Mouse (Mus musculus) neural tube, embryonic 12.5 days (tissue): ENCODE measurements around the gene Sbk1. TPM values are rescaled to one million over a fixed set of nuclear protein-coding genes. Genes with fewer than 3 reads are reported as not detected.
A peak's percentile ranks its signal among the peaks of the same experiment; 100 is the strongest.

Source experiments
- ATAC-seq: fragments of 200-750 bp; cut with Nextera tagmentation; 2 replicates; pipeline ENCODE4 v1.8.0; 2017; ENCODE audit warnings: low read depth, mild to moderate bottlenecking, moderate TSS enrichment, moderate library complexity; ENCODE audit not compliant: low FRiP score
- H3K27ac ChIP-seq: fragments of 300-500 bp; sonication (generic); 2 replicates; pipeline ENCODE4 v1.5.1; 2016
- H3K27me3 ChIP-seq: fragments of 300-500 bp; sonication (generic); replicated peaks from 2 replicates; pipeline ENCODE4 v1.6.1; 2016; ENCODE audit warnings: mild to moderate bottlenecking
- H3K36me3 ChIP-seq: fragments of 300-500 bp; sonication (generic); 2 replicates; pipeline ENCODE4 v1.6.1; 2016; ENCODE audit warnings: mild to moderate bottlenecking
- H3K4me1 ChIP-seq: fragments of 300-500 bp; sonication (generic); 2 replicates; pipeline ENCODE4 v1.6.1; 2016
- H3K4me2 ChIP-seq: fragments of 300-500 bp; sonication (generic); replicated peaks from 2 replicates; pipeline ENCODE4 v1.6.1; 2016; ENCODE audit warnings: mild to moderate bottlenecking
- H3K4me3 ChIP-seq: fragments of 300-500 bp; sonication (generic); 2 replicates; pipeline ENCODE4 v1.5.1; 2016
- H3K9ac ChIP-seq: fragments of 300-500 bp; sonication (generic); 2 replicates; pipeline ENCODE4 v1.6.1; 2016; ENCODE audit warnings: mild to moderate bottlenecking
- H3K9me3 ChIP-seq: fragments of 300-500 bp; sonication (generic); 2 replicates; pipeline ENCODE4 v1.6.1; 2016; ENCODE audit warnings: mild to moderate bottlenecking
- WGBS: fragments of 180-500 bp; shearing (Covaris S2); methylation state at CpG from one replicate; pipeline ENCODE4 v1.1.7; 2016; 5-methylcytosine and 5-hydroxymethylcytosine counted together
- polyA plus RNA-seq: library from polyadenylated mRNA; unstranded; fragments of >200 nt; fragmentation: Nextera tagmentation; extraction: Ambion mirVana; gene quantifications from 2 replicates; pipeline ENCODE4 v1.2.1, GENCODE M21; 2016

The Sbk1 gene
- polyA plus RNA-seq, 1 experiment from 2014 or later, result 342 TPM

GRCm38 (mm10) chr7:126248641-126249141, 23.7 kb upstream of the Sbk1 start:
- ATAC-seq, result no peak
- Histone ChIP-seq H3K4me1 (0 out of 2 replicates have a peak, but pooled peaks cover 7% of the 10 kb centered on the region), H3K36me3 (no peaks in the 10 kb centered on the region), H3K9me3 (no peaks in the 10 kb centered on the region), H3K4me2 (peak overlapping the region; percentile 21; the same call in 1 of the 2 replicates), H3K9ac (no peak overlapping the region), H3K4me3 (no peak overlapping the region), H3K27me3 (no peaks in the 10 kb centered on the region), H3K27ac (no peak overlapping the region)
- 44% methylated on average over 17 of the region's 17 CpGs for WGBS

- Histone ChIP-seq H3K9me3 (no peaks in the 10 kb centered on the region), H3K27me3 (no peaks in the 10 kb centered on the region), H3K9ac (no peak overlapping the region), H3K4me3 (no peak overlapping the region), H3K36me3 (no peaks in the 10 kb centered on the region), H3K4me2 (no peak overlapping the region), H3K4me1 (0 out of 2 replicates have a peak, but pooled peaks cover 7% of the 10 kb centered on the region), H3K27ac (no peak overlapping the region)
- 74% methylated on average over 5 of the region's 5 CpGs for WGBS
- no peak for ATAC-seq
Observed at GRCm38 (mm10) chr7:126249146-126249545, 23.3 kb upstream of the Sbk1 start.

- Histone ChIP-seq H3K4me3 (no peak overlapping the region), H3K27ac (no peak overlapping the region), H3K4me2 (no peak overlapping the region), H3K9ac (no peak overlapping the region), H3K4me1 (0 out of 2 replicates have a peak, but pooled peaks cover 7% of the 10 kb centered on the region), H3K36me3 (no peaks in the 10 kb centered on the region), H3K27me3 (no peaks in the 10 kb centered on the region), H3K9me3 (no peaks in the 10 kb centered on the region)
- WGBS, result 88% methylated on average over 3 of the region's 3 CpGs
- ATAC-seq, result no peak
Observed at GRCm38 (mm10) chr7:126249986-126250385, 22.4 kb upstream of the Sbk1 start.

- H3K27ac ChIP-seq, result no peak overlapping the region
- no peak overlapping the region for H3K9ac ChIP-seq
- H3K4me1 ChIP-seq, result 0 out of 2 replicates have a peak, but pooled peaks cover 7% of the 10 kb centered on the region
- 75% methylated on average over 7 of the region's 7 CpGs for WGBS
- no peak for ATAC-seq
- no peak overlapping the region for H3K4me3 ChIP-seq
- H3K9me3 ChIP-seq, result no peaks in the 10 kb centered on the region
- H3K4me2 ChIP-seq, result no peak overlapping the region
- H3K27me3 ChIP-seq, result no peaks in the 10 kb centered on the region
- H3K36me3 ChIP-seq, result no peaks in the 10 kb centered on the region
Observed at GRCm38 (mm10) chr7:126250481-126250880, 21.9 kb upstream of the Sbk1 start.

- Histone ChIP-seq H3K4me3 (no peak overlapping the region), H3K9me3 (no peaks in the 10 kb centered on the region), H3K9ac (no peak overlapping the region), H3K4me2 (no peak overlapping the region), H3K36me3 (no peaks in the 10 kb centered on the region), H3K27me3 (no peaks in the 10 kb centered on the region), H3K27ac (no peak overlapping the region), H3K4me1 (0 out of 2 replicates have a peak, but pooled peaks cover 7% of the 10 kb centered on the region)
- 69% methylated on average over 3 of the region's 3 CpGs for WGBS
- ATAC-seq, result no peak
Observed at GRCm38 (mm10) chr7:126251698-126252097, 20.7 kb upstream of the Sbk1 start.

GRCm38 (mm10) chr7:126252230-126252629, 20.2 kb upstream of the Sbk1 start:
- 89% methylated on average over 5 of the region's 5 CpGs for WGBS
- Histone ChIP-seq H3K27ac (no peak overlapping the region), H3K4me3 (no peak overlapping the region), H3K4me2 (no peak overlapping the region), H3K4me1 (0 out of 2 replicates have a peak, but pooled peaks cover 7% of the 10 kb centered on the region), H3K36me3 (no peaks in the 10 kb centered on the region), H3K27me3 (no peaks in the 10 kb centered on the region), H3K9me3 (no peaks in the 10 kb centered on the region), H3K9ac (no peak overlapping the region)
- ATAC-seq, result no peak

- WGBS, result 14% methylated on average over 18 of the region's 18 CpGs
- H3K27ac ChIP-seq, result no peak overlapping the region
- no peak overlapping the region for H3K9ac ChIP-seq
- no peaks in the 10 kb centered on the region for H3K9me3 ChIP-seq
- H3K36me3 ChIP-seq, result no peaks in the 10 kb centered on the region
- H3K4me3 ChIP-seq, result no peak overlapping the region
- H3K4me1 ChIP-seq, result 0 out of 2 replicates have a peak, but pooled peaks cover 6% of the 10 kb centered on the region
- no peak overlapping the region for H3K4me2 ChIP-seq
- peak; percentile 44; the same call in 1 of the 2 replicates for ATAC-seq
- no peaks in the 10 kb centered on the region for H3K27me3 ChIP-seq
Observed at GRCm38 (mm10) chr7:126260280-126261210, 11.9 kb upstream of the Sbk1 start.

GRCm38 (mm10) chr7:126261823-126262222, 10.6 kb upstream of the Sbk1 start:
- Histone ChIP-seq H3K9me3 (no peaks in the 10 kb centered on the region), H3K4me2 (no peak overlapping the region), H3K4me3 (no peak overlapping the region), H3K4me1 (peaks cover 16% of the 10 kb centered on the region; the same call in 1 of the 2 replicates), H3K27ac (no peak overlapping the region), H3K36me3 (no peaks in the 10 kb centered on the region), H3K9ac (no peak overlapping the region), H3K27me3 (no peaks in the 10 kb centered on the region)
- no peak for ATAC-seq
- 78% methylated on average over 4 of the region's 4 CpGs for WGBS

- H3K27ac ChIP-seq, result no peak overlapping the region
- H3K4me1 ChIP-seq, result peaks cover 16% of the 10 kb centered on the region; the same call in 1 of the 2 replicates
- H3K36me3 ChIP-seq, result no peaks in the 10 kb centered on the region
- H3K27me3 ChIP-seq, result no peaks in the 10 kb centered on the region
- 22% methylated on average over 7 of the region's 7 CpGs for WGBS
- H3K4me3 ChIP-seq, result no peak overlapping the region
- no peak overlapping the region for H3K9ac ChIP-seq
- no peak overlapping the region for H3K4me2 ChIP-seq
- H3K9me3 ChIP-seq, result no peaks in the 10 kb centered on the region
- no peak for ATAC-seq
Observed at GRCm38 (mm10) chr7:126263964-126264363, 8.5 kb upstream of the Sbk1 start.

- no peak overlapping the region for H3K4me2 ChIP-seq
- H3K9ac ChIP-seq, result no peak overlapping the region
- peak; percentile 42 for ATAC-seq
- H3K9me3 ChIP-seq, result no peaks in the 10 kb centered on the region
- H3K4me3 ChIP-seq, result no peak overlapping the region
- H3K36me3 ChIP-seq, result no peaks in the 10 kb centered on the region
- no peaks in the 10 kb centered on the region for H3K27me3 ChIP-seq
- WGBS, result 66% methylated on average over 9 of the region's 9 CpGs
- peaks cover 16% of the 10 kb centered on the region; the same call in 1 of the 2 replicates for H3K4me1 ChIP-seq
- H3K27ac ChIP-seq, result no peak overlapping the region
Observed at GRCm38 (mm10) chr7:126265949-126266348, 6.5 kb upstream of the Sbk1 start.

- Histone ChIP-seq H3K4me1 (peaks cover 21% of the 10 kb centered on the region), H3K9ac (no peak overlapping the region), H3K9me3 (no peaks in the 10 kb centered on the region), H3K27ac (no peak overlapping the region), H3K27me3 (no peaks in the 10 kb centered on the region), H3K36me3 (no peaks in the 10 kb centered on the region), H3K4me2 (no peak overlapping the region), H3K4me3 (no peak overlapping the region)
- ATAC-seq, result no peak
- 63% methylated on average over 4 of the region's 4 CpGs for WGBS
Observed at GRCm38 (mm10) chr7:126266372-126266870, 6.0 kb upstream of the Sbk1 start.

GRCm38 (mm10) chr7:126267606-126268005, 4.8 kb upstream of the Sbk1 start:
- no peak overlapping the region for H3K4me2 ChIP-seq
- 60% methylated on average over 8 of the region's 8 CpGs for WGBS
- no peak overlapping the region for H3K9ac ChIP-seq
- H3K36me3 ChIP-seq, result no peaks in the 10 kb centered on the region
- no peaks in the 10 kb centered on the region for H3K9me3 ChIP-seq
- no peak overlapping the region for H3K4me3 ChIP-seq
- peaks cover 21% of the 10 kb centered on the region for H3K4me1 ChIP-seq
- no peaks in the 10 kb centered on the region for H3K27me3 ChIP-seq
- no peak overlapping the region for H3K27ac ChIP-seq
- ATAC-seq, result no peak
